Mouse (Mus musculus) G1E (cell line): ENCODE data around the gene Arhgap32.

ENCODE experiments used
- CTCF ChIP-seq: IDR thresholded peaks from 2 replicates; pipeline ENCODE4 v1.5.1; 2012; ENCODE audit warnings: low read depth, low read length, inconsistent platforms, mixed read lengths
- GATA1 ChIP-seq: IDR thresholded peaks from 2 replicates; pipeline ENCODE4 v1.6.1; 2012; ENCODE audit warnings: borderline replicate concordance, low read length, inconsistent platforms, mixed read lengths
- TAL1 ChIP-seq: conservative IDR thresholded peaks from 2 replicates; pipeline ENCODE4 v1.6.1; 2012; ENCODE audit warnings: low read depth, low read length, inconsistent platforms, mixed read lengths

GRCm38 (mm10) chr9:32253721-32254120, 137.8 kb downstream of the Arhgap32 start:
- TF ChIP-seq CTCF (no peak), GATA1 (no peak), TAL1 (no peak)
